Mouse (Mus musculus): ENCODE measurements at regions not wholly inside any gene's neighbourhood (a gene's known extent, or its start where the extent isn't known, plus 50 kb on each side); places are given as distances from the start of the nearest gene placed in this dataset.

DNA sequence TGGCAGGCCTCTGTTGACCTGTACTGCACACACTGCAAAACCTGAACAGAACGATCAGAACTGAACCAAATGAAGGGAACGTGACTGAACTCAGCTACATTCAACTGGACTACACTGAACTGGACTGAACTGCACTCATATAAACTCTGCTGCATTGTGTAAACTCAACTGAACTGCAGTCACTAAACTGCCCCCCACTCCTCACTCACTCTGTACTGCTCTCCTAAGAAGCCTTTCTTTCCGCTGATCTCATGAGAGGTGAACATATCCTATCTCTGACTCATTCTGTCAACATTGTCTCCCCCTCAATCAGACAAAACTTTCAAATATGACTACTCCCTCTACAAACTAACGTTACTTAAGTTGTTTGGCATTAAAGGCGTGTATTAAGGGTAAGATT is 324.5 kb upstream of the Cdh9 start:
- TF ChIP-seq CTCF (IDR thresholded peaks at IDR 0.05; ENCODE audit: low read depth, low read length) (no peak), GATA1 (IDR thresholded peaks at IDR 0.05; ENCODE audit: borderline replicate concordance, low read length) (no peak)
